Mouse (Mus musculus) gastrocnemius, postnatal 25 days (tissue): ENCODE data around the gene Dus2. TPM values are rescaled to one million over a fixed set of nuclear protein-coding genes. Genes with fewer than 3 reads are reported as not detected.
"Not testable (repeated sequence)": the region's sequence is repeated elsewhere in the genome, so short reads cannot be mapped to it uniquely, and the experiment has no call there.

Experiments
- DNase-seq: peaks from one replicate; pipeline ENCODE4 v3.0.0; 2022
- long read RNA-seq, 2 experiments: library from polyadenylated mRNA; stranded (forward); transcript quantifications; one replicate each; pipeline ENCODE4 v2.0.0; 2021
- total RNA-seq, 2 experiments: library from RNA; stranded (reverse); gene quantifications; 1 replicate in 1 of 2; 2 replicates in 1 of 2; pipeline ENCODE4 v1.2.3; 2021

Dus2 gene
- 10 to 100 TPM in 1 of 2 experiments, 1 to 10 TPM in 1; 8.7 to 10.6 TPM for total RNA-seq
- long read RNA-seq, experiment 1, transcript Dus2-201 (16 exons, 1,860 nt) = major isoform, 10 of 13 reads
- long read RNA-seq, experiment 1, partial matches to known transcripts = 2 of 13 reads
- long read RNA-seq, experiment 1, other reads (novel, unspliced or antisense) = 1 of 13 reads
- long read RNA-seq, experiment 2, transcript Dus2-201 (16 exons, 1,860 nt) = major isoform, 19 of 27 reads
- long read RNA-seq, experiment 2, partial matches to known transcripts = 3 of 27 reads
- long read RNA-seq, experiment 2, other reads (novel, unspliced or antisense) = 5 of 27 reads

GRCm38 (mm10) chr8:105990856-105991387 lies at the start of gene Dus2:
Gene Dus2, plus strand, starts transcription at chr8:105991337.
- DNase-seq = peak; percentile 60

GRCm38 (mm10) chr8:105942026-105942425 lies 49.1 kb upstream of the Dus2 start:
- DNase-seq = no peak

- DNase-seq = no peak
Measured at GRCm38 (mm10) chr8:105942542-105942941, 48.6 kb upstream of the Dus2 start.

GRCm38 (mm10) chr8:105943321-105943739 lies 47.8 kb upstream of the Dus2 start, which contains the start of gene Lcat:
Gene Lcat, minus strand, starts transcription at chr8:105943382.
- DNase-seq = no peak

GRCm38 (mm10) chr8:105949350-105949749 lies 41.8 kb upstream of the Dus2 start:
- DNase-seq = peak; percentile 6

- peak; percentile 59 for DNase-seq
Measured at GRCm38 (mm10) chr8:105951057-105951659, 40.0 kb upstream of the Dus2 start.

- no peak for DNase-seq
Measured at GRCm38 (mm10) chr8:105956556-105956955, 34.6 kb upstream of the Dus2 start.

GRCm38 (mm10) chr8:105957813-105958212 lies 33.3 kb upstream of the Dus2 start:
- DNase-seq = peak; percentile 48

- peak; percentile 72 for DNase-seq
Measured at GRCm38 (mm10) chr8:105959350-105959749, 31.8 kb upstream of the Dus2 start.

GRCm38 (mm10) chr8:105961101-105961500 lies 30.0 kb upstream of the Dus2 start:
- DNase-seq = no peak

GRCm38 (mm10) chr8:105961536-105961935 lies 29.6 kb upstream of the Dus2 start:
- no peak for DNase-seq

- DNase-seq = no peak
Measured at GRCm38 (mm10) chr8:105964506-105965265, 26.5 kb upstream of the Dus2 start.

GRCm38 (mm10) chr8:105965266-105965904 lies 25.8 kb upstream of the Dus2 start:
- peak; percentile 69 for DNase-seq

- peak; percentile 90 for DNase-seq
Measured at GRCm38 (mm10) chr8:105965905-105966341, 25.2 kb upstream of the Dus2 start, which contains the start of gene Slc12a4. Gene Slc12a4, minus strand, starts transcription at chr8:105966097.

GRCm38 (mm10) chr8:105966692-105967311 lies 24.3 kb upstream of the Dus2 start:
- peak; percentile 35 for DNase-seq

GRCm38 (mm10) chr8:105969367-105969766 lies 21.8 kb upstream of the Dus2 start:
- no peak for DNase-seq

- no peak for DNase-seq
Measured at GRCm38 (mm10) chr8:105971019-105971720, 20.0 kb upstream of the Dus2 start.

GRCm38 (mm10) chr8:105975363-105975762 lies 15.8 kb upstream of the Dus2 start:
- DNase-seq = no peak

- no peak for DNase-seq
Measured at GRCm38 (mm10) chr8:105979325-105979724, 11.8 kb upstream of the Dus2 start, which contains the start of gene Dpep3. Gene Dpep3, minus strand, starts transcription at chr8:105979429.

- DNase-seq = no peak
Measured at GRCm38 (mm10) chr8:105981146-105981545, 10.0 kb upstream of the Dus2 start.

GRCm38 (mm10) chr8:105983406-105983805 lies 7.7 kb upstream of the Dus2 start:
- not testable (repeated sequence) for DNase-seq
